Mouse (Mus musculus): ENCODE data around the gene Gsto1.

GRCm38 (mm10) chr19:47868951-47869350 lies 14.2 kb downstream of the Gsto1 start:
- no peak for TF ChIP-seq TAL1 (IDR thresholded peaks at IDR 0.05; ENCODE audit: low read length)
- TF ChIP-seq CTCF (IDR thresholded peaks at IDR 0.05 in 2 of 3, conservative IDR thresholded peaks at IDR 0.05 in 1 of 3; ENCODE audit: control insufficient read depth in 1 of 3, insufficient read depth in 1 of 3, low read depth in 2 of 3, low read length in 3 of 3, poor library complexity in 1 of 3, severe bottlenecking in 1 of 3) = no peak
- no peak for TF ChIP-seq ZNF384 (IDR thresholded peaks at IDR 0.05; ENCODE audit: low read depth, low read length)
- TF ChIP-seq POLR2A (IDR thresholded peaks at IDR 0.05; ENCODE audit: control insufficient read depth in 1 of 2, insufficient read depth in 1 of 2, low read depth in 1 of 2, low read length in 2 of 2, poor library complexity in 1 of 2) = no peak
- no peak for TF ChIP-seq MAX (IDR thresholded peaks at IDR 0.05; ENCODE audit: low read length)
- no peak for TF ChIP-seq MYC (IDR thresholded peaks at IDR 0.05; ENCODE audit: low read depth, low read length)
- no peak for TF ChIP-seq MAZ (IDR thresholded peaks at IDR 0.05; ENCODE audit: low read depth, low read length)
- TF ChIP-seq GATA1 (IDR thresholded peaks at IDR 0.05; ENCODE audit: low read depth, low read length) = no peak
- TF ChIP-seq RAD21 (IDR thresholded peaks at IDR 0.05; ENCODE audit: low read depth, low read length) = no peak
- TF ChIP-seq EP300 (IDR thresholded peaks at IDR 0.05; ENCODE audit: low read depth in 1 of 2, low read length in 2 of 2) = no peak
- no peak for TF ChIP-seq MAFK (IDR thresholded peaks at IDR 0.05; ENCODE audit: borderline replicate concordance, low read depth, low read length)
- TF ChIP-seq TBP (IDR thresholded peaks at IDR 0.05; ENCODE audit: low read depth, low read length) = no peak
- no peak for TF ChIP-seq TCF12 (IDR thresholded peaks at IDR 0.05; ENCODE audit: low read depth, low read length)
